Mouse (Mus musculus): Measurements from ENCODE around the gene Ccnjl.

The Ccnjl gene

GRCm38 (mm10) chr11:43520521-43520920, 8.1 kb upstream of the Ccnjl start:
- DNase-seq (ENCODE audit: low read depth, low spot score) = no peak

- peak; percentile 55 for DNase-seq (ENCODE audit: low read depth, low spot score)
These were observed 404 bp upstream of the Ccnjl start for GRCm38 (mm10) chr11:43528078-43528682.

- DNase-seq (ENCODE audit: low read depth, low spot score) = peak; percentile 64
These were observed 1.5 kb downstream of the Ccnjl start for GRCm38 (mm10) chr11:43530043-43530442.

GRCm38 (mm10) chr11:43531619-43532018, 3.0 kb downstream of the Ccnjl start:
- DNase-seq (ENCODE audit: low read depth, low spot score) = no peak

GRCm38 (mm10) chr11:43537074-43537473, 8.5 kb downstream of the Ccnjl start:
- no peak for DNase-seq (ENCODE audit: low read depth, low spot score)

GRCm38 (mm10) chr11:43539863-43540262, 11.3 kb downstream of the Ccnjl start:
- no peak for DNase-seq (ENCODE audit: low read depth, low spot score)

- DNase-seq (ENCODE audit: low read depth, low spot score) = no peak
These were observed 15.3 kb downstream of the Ccnjl start for GRCm38 (mm10) chr11:43543711-43544466.

GRCm38 (mm10) chr11:43544819-43545218, 16.2 kb downstream of the Ccnjl start:
- no peak for DNase-seq (ENCODE audit: low read depth, low spot score)

- DNase-seq (ENCODE audit: low read depth, low spot score) = no peak
These were observed 17.4 kb downstream of the Ccnjl start for GRCm38 (mm10) chr11:43545873-43546475.

GRCm38 (mm10) chr11:43546678-43547077, 18.1 kb downstream of the Ccnjl start:
- no peak for DNase-seq (ENCODE audit: low read depth, low spot score)

- DNase-seq (ENCODE audit: low read depth, low spot score) = peak; percentile 70
These were observed 19.6 kb downstream of the Ccnjl start for GRCm38 (mm10) chr11:43548148-43548547.

GRCm38 (mm10) chr11:43548657-43549435, 20.3 kb downstream of the Ccnjl start:
- DNase-seq (ENCODE audit: low read depth, low spot score) = no peak

GRCm38 (mm10) chr11:43549701-43550100, 21.1 kb downstream of the Ccnjl start:
- no peak for DNase-seq (ENCODE audit: low read depth, low spot score)

- no peak for DNase-seq (ENCODE audit: low read depth, low spot score)
These were observed 23.2 kb downstream of the Ccnjl start for GRCm38 (mm10) chr11:43551756-43552155.

- no peak for DNase-seq (ENCODE audit: low read depth, low spot score)
These were observed 24.1 kb downstream of the Ccnjl start for GRCm38 (mm10) chr11:43552675-43553074.

- no peak for DNase-seq (ENCODE audit: low read depth, low spot score)
These were observed 28.0 kb downstream of the Ccnjl start for GRCm38 (mm10) chr11:43556538-43556937.

- no peak for DNase-seq (ENCODE audit: low read depth, low spot score)
These were observed 31.1 kb downstream of the Ccnjl start for GRCm38 (mm10) chr11:43559515-43560292.

- DNase-seq (ENCODE audit: low read depth, low spot score) = no peak
These were observed 35.2 kb downstream of the Ccnjl start for GRCm38 (mm10) chr11:43563654-43564244.

- DNase-seq (ENCODE audit: low read depth, low spot score) = no peak
These were observed 36.8 kb downstream of the Ccnjl start for GRCm38 (mm10) chr11:43565414-43565813.

GRCm38 (mm10) chr11:43565852-43566251, 37.3 kb downstream of the Ccnjl start:
- DNase-seq (ENCODE audit: low read depth, low spot score) = no peak

- no peak for DNase-seq (ENCODE audit: low read depth, low spot score)
These were observed 38.1 kb downstream of the Ccnjl start for GRCm38 (mm10) chr11:43566696-43567095.
